Mouse (Mus musculus) layer of hippocampus, postnatal 14 days (tissue): Measurements from ENCODE around the gene Serf2. TPM values are rescaled to one million over a fixed set of nuclear protein-coding genes. Genes with fewer than 3 reads are reported as not detected.

Experiments used
- DNase-seq, 2 experiments: peaks; one replicate each; pipeline ENCODE4 v3.0.0; 2021 to 2022; ENCODE audit warnings: low spot score in 2 of 2, mixed read lengths in 1 of 2
- long read RNA-seq, 2 experiments: library from polyadenylated mRNA; stranded (forward); transcript quantifications; one replicate each; pipeline ENCODE4 v2.0.0; 2021
- total RNA-seq, 2 experiments: library from RNA; stranded (reverse); gene quantifications; 2 replicates each; pipeline ENCODE4 v1.2.3; 2021

Serf2 gene
- 100 to 1,000 TPM; 157 to 166 TPM for total RNA-seq
- long read RNA-seq, experiment 1, transcript Serf2-204 (3 exons, 3,056 nt), result major isoform, 129 of 150 reads
- long read RNA-seq, experiment 1, transcript Serf2-202 (3 exons, 876 nt), result minor isoform, 5 of 150 reads
- long read RNA-seq, experiment 1, partial matches to known transcripts, result 3 of 150 reads
- long read RNA-seq, experiment 1, other reads (novel, unspliced or antisense), result 10 of 150 reads
- long read RNA-seq, experiment 2, transcript Serf2-202 (3 exons, 876 nt), result minor isoform, 5 of 306 reads
- long read RNA-seq, experiment 2, transcript Serf2-204 (3 exons, 3,056 nt), result major isoform, 279 of 306 reads
- long read RNA-seq, experiment 2, partial matches to known transcripts, result 4 of 306 reads
- long read RNA-seq, experiment 2, other reads (novel, unspliced or antisense), result 14 of 306 reads

GRCm38 (mm10) chr2:121448739-121449535 lies at the start of gene Serf2:
Gene Serf2, plus strand, starts transcription at chr2:121449195.
- DNase-seq, result peak; percentile 97 to 99

GRCm38 (mm10) chr2:121403296-121403695 lies 45.7 kb upstream of the Serf2 start:
- DNase-seq, result no peak

DNA sequence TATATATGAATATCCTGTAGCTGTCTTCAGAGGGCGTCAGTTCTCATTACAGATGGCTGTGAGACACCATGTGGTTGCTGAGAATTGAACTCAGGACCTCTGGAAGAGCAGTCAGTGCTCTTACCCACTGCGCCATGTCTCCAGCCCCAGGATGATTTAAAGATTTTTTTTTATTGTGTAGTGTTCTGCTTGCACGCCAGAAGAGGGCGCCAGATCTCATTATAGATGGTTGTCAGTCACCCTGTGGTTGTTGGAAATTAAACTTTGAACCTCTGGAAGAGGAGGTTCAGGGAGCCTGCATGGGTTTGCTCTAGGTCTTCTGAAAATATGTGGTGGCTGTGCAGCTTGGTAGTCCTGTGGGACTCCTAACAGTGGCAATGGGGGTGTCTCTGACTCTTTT lies 40.8 kb upstream of the Serf2 start:
- DNase-seq, result no peak

GRCm38 (mm10) chr2:121412843-121413386 lies 36.1 kb upstream of the Serf2 start:
- no peak for DNase-seq

- DNase-seq, result peak; percentile 94 to 96
These were observed 35.5 kb upstream of the Serf2 start, which contains the start of the genes Pdia3 and Catsper2 for GRCm38 (mm10) chr2:121413387-121414042. Gene Pdia3, plus strand, starts transcription at chr2:121413775. Gene Catsper2, minus strand, starts transcription at chr2:121413792.

DNA sequence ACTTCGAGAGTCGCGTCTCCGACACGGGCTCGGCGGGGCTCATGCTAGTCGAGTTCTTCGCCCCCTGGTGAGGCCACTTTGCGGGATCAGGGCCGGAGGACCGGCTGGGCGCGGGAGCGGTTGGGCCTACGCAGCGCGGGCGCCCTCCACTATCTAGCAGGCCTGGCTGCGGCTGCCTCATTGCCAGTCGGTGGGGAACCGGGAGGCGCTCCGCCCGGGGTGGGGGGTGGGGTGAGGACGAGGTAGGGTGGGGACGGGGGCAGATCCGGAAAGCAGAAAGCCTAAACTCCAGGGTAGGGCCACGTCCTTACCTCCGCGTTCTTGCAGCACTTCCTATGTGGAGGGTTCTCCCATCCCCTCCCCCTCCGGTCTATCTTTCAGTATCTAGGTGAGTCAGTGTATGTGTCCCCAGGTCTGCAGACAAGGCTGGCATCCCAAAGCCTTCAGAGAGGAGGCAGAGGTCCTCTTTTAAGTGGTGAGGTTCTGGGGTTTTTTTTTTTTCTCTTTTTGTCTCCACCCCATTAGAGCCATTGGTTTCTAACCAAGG lies 34.8 kb upstream of the Serf2 start:
- peak in 1 of 2 experiments; percentile 27 for DNase-seq

- DNase-seq, result no peak
These were observed 33.9 kb upstream of the Serf2 start for GRCm38 (mm10) chr2:121415103-121415502.

GRCm38 (mm10) chr2:121415591-121415990 lies 33.4 kb upstream of the Serf2 start:
- no peak for DNase-seq

- no peak for DNase-seq
These were observed 32.6 kb upstream of the Serf2 start for GRCm38 (mm10) chr2:121416356-121416755.

DNA sequence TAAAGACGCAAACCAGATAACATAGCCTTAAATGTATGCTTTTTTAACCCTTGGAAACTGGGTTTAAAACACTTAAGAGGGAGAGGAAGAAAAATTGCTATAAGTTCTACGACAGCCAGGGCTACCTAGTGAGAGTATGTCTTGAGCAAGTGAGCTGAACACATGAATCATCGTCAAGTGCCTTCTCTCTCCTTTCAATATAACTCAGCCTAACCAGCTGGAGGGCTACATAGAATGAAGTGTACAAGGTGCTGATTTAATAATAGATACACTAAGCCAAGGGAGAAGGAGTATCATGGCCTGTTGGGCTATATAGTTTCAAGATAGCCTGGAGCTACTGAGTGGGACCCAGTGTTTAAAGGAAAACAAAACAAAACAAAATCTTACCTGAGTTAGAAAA lies 30.5 kb upstream of the Serf2 start:
- DNase-seq, result no peak

- DNase-seq, result no peak
These were observed 25.8 kb upstream of the Serf2 start for GRCm38 (mm10) chr2:121423166-121423565.

- no peak for DNase-seq
These were observed 23.1 kb upstream of the Serf2 start for GRCm38 (mm10) chr2:121425890-121426289.

- DNase-seq, result no peak
These were observed 14.1 kb upstream of the Serf2 start for GRCm38 (mm10) chr2:121434854-121435253.

DNA sequence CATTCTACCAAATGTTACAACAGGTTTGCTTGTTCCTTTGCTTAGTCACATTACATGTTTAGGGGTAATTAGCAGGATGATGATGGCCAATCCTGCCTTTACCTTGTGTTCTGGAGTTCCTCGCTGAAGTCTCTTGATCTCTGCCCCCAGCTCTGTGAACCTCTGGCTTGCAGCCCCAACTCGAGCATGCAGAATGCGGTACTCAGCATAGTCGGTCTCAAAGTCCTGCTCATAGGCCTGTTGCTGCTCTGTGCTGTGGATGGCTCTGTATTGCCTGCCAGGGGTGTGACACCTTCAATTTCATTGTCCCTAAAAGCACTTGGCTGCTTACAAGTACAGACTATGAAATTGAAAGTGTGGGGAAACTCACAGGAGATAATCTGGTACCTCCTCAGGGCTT lies 9.2 kb upstream of the Serf2 start:
- DNase-seq, result no peak

DNA sequence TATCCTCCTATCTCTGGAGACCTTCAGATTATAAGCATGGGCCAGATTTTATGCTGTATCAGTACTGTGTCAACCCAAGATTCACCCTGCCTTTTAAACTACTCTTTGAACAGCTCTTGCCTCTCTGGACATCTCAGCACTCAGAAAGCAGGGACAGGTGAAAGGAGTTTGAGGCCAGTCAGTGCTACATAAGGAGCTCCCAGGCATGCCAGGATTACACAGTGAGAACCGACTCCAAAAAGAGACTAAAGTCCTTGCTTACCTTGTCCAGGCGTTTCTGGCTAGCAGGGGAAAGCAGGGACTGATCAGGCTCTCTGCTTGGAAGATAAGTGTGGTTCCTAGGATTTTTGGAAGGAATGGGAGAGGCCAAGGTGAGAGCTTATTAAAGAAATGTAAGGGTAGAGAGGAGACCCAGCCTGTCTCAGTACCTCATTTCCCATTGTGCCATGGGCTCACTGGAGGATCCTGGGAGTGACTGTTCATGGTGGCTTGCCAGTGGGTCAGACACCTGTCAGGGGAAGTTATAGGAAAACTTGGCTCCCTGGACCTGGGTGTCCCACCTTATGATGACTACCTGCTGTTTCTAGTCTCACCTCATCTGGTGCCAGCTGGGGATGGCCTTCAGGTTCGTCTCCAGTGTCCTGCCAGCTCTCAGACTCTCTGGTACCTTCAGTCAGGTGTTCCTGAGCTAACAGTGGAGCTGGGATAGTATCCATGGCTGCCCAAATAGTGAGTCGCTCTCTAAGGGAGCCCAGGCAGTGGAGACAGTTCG lies 8.0 kb upstream of the Serf2 start:
- DNase-seq, result no peak

- DNase-seq, result no peak
These were observed 7.2 kb upstream of the Serf2 start for GRCm38 (mm10) chr2:121441800-121442199.

DNA sequence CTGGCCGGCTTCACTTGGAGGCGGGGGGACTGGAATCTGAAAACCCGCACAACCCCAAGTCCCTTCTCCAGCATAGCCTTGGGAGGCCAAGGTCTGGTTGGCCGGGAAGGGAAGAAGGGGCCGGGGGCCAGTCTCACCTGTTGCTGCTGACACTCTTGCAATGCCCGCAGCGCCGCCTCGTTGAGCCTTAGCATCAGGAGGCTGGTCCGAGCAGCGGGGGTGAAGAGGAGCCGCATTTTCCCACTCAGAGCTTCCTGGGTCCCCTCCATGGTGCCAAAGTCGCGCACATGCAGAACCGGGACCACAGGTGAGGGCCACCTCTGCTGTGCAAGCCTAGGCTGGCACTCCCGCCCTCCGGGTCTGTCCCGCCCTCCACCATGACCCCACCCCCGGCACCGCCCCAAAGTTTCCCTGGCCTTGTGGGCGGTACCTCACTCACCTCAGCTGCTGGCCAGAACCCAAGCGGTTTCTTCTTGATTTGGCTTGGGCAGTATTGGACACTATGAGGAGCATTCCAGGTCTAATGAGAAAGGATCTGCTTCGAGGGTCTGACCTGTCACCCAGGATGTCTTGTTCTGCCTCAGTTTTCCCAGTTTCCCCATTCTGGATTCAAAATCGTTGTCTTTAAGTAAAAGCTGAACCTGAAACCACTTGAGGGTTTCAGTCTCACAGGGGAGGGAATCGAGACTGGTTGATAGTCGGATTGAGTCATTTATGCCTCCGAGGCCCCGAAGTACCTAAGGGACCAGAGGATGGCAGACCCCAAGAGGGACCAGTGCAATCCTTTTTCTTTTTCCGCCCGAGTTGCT lies 6.5 kb upstream of the Serf2 start:
- no peak for DNase-seq

DNA sequence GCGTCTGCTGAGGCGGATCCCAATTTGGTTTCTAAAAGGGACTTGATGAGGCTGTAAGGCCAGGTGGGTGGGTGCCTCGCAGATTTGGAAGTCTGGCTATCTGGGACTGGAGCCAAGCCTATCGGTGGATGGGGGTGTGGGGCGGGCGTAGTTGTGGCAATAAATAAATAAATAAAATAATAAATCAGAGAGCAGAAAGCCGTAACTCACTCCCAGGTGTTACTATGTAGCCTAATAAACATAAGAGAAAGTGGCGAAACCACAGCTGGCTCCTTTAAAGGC lies 6.0 kb upstream of the Serf2 start:
- no peak for DNase-seq

DNA sequence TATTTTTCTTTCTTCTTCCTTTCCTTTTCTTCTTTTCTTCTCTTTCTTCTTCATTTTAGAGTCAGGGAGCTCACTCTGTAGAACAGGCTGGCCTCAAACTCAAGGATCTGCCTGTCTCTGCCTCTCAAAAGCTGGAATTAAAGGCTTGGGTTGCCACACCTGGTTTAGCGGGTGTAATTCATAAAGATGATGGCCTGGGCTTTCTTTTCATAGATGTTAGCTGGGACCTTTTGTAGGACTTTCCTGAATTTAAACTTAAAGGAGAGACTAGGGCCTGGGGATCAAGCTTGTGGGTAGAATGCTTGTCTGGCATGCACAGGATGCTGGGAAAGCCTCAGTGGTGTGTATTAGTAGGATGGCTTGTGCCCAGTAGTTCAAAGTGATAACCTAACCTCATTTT lies 4.8 kb upstream of the Serf2 start, which contains the start of gene Ell3:
Ell3 (minus strand) TSS at position 101 of the 400 bp plus-strand sequence.
- DNase-seq, result no peak

DNA sequence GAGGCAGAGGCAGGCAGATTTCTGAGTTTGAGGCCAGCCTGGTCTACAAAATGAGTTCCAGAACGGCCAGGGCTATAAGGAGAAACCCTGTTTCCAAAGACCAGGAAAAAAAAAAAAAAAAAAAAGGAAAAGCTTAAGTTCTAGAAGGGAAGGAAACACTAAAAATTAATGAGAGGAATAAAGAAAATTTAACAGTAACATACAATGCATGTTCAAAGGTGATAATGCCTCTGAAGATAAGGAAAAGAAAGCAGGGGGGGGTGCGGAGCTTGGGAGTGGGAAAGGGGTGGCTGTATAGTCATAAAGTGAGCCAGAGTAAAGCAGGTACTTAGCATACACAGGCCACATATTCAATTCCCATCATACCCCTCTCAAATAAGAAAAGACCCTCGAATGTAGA lies 3.9 kb upstream of the Serf2 start:
- no peak for DNase-seq
